Mouse (Mus musculus): Measurements from ENCODE around the gene Rere.

Rere gene

GRCm38 (mm10) chr4:150338906-150339650 lies 57.6 kb downstream of the Rere start:
- CTCF ChIA-PET: no interaction called here

DNA sequence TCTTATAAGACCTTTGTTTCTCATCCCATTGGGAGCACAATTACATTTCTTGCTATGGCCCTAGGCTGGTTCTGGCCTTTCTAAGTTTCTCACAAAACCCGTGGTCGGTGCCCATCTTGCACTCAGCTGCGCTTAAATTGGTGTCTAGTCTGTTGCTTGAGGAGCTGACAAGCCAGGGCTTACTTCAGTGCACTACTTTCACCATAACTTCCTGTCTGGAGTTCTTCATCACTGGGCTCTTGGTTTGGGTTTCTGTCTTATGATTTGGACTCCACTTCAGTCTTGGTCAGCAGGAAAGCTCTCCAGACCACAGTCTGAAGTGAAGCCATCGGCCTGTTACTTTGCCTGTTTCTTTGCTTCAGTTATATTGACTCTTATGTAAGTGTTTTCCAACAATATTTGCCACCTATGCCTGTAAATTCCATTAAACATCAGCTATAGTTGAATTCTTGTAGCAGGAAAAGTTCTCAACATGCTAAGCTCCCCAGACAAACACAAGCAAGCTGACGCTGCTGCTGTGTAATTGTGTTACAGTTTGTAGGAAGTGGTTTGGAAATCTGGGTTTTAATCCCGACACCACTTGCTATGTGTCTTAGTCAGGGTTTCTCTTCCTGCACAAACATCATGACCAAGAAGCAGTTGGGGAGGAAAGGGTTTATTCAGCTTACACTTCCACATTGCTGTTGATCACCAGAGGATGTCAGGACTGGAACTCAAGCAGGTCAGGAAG lies 59.5 kb downstream of the Rere start:
- CTCF ChIA-PET: no interaction called here

DNA sequence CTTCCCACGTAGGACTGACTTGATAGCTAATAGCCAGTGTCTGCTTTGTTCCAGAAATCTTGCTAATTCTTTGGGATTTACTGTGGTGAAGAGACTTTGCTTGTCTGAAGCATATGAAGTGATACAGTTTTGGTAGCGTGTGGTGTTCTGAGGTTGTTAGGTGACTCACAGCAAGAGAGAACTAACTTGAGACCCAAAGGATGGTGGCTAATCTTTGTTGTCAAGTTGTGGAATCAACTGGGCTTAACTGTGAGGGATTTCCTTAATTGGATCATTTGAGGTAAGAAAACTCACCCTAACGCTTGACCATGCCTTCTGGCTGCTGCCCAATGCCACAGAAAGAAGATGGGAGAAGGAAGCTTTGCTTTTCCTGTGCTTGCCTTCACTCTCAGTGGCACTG lies 63.1 kb downstream of the Rere start:
- CTCF ChIA-PET: no interaction called here

- CTCF ChIA-PET: interaction anchor here (0.7 kb wide), 2 partner anchors 96 to 162 kb away, joined by 3 read pairs; no protein-coding TSS in a partner anchor
These were observed 65.4 kb downstream of the Rere start for GRCm38 (mm10) chr4:150346651-150347386.

- CTCF ChIA-PET: interaction anchor here (0.7 kb wide), 2 partner anchors 96 to 162 kb away, joined by 3 read pairs; no protein-coding TSS in a partner anchor
These were observed 65.9 kb downstream of the Rere start for GRCm38 (mm10) chr4:150347387-150347672.

- CTCF ChIA-PET: interaction anchor here (0.6 kb wide), 1 partner anchor 156 kb away, joined by 3 read pairs; no protein-coding TSS in a partner anchor
These were observed 68.2 kb downstream of the Rere start for GRCm38 (mm10) chr4:150349680-150350101.

- CTCF ChIA-PET: no interaction called here
These were observed 70.1 kb downstream of the Rere start for GRCm38 (mm10) chr4:150351419-150352075.

GRCm38 (mm10) chr4:150352736-150353135 lies 71.3 kb downstream of the Rere start:
- CTCF ChIA-PET: no interaction called here

DNA sequence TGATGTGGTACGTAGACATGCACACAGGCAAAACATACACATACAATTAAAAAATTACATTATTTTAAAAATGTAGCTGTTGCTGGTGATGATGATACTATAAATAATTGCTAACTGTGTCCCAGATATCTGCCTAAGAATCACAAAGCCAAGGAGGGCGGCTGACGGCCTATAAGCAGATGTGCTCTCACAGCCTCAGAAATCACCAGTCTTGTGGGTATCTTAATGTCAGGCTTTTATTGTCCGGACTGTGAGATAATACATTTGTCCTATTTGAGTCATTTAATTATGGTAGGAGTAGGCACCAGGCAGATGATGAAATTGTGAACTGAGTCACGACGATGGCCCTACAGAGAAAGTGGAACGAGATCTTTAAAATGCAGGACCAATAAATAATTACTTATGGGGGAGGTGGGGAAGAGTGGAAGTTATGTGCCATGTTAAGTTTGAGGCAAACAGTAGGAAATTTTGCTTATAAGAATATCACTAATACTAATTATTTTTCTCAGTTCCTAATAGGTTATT lies 72.0 kb downstream of the Rere start:
- CTCF ChIA-PET: no interaction called here

DNA sequence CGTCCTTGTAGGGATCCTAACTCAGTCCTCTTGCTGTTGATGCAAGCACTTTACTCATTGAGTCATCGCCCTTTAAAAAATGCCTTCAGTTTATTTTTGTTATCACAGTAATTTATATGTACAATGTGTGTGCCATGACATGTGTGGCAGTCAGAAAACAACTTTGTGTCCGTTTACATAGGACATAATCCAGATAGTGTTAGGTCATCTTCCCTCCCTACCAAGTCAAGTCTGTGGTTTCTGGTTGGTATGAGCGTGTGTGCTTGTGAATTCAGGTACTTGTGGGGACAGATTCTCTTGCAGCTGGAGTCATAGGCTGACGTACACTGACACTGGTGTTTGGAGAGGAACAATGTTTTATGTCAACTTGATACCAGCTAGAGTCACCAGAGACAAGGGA lies 74.4 kb downstream of the Rere start:
- CTCF ChIA-PET: interaction anchor here (0.6 kb wide), 1 partner anchor 280 kb away, joined by 4 read pairs; no protein-coding TSS in a partner anchor

DNA sequence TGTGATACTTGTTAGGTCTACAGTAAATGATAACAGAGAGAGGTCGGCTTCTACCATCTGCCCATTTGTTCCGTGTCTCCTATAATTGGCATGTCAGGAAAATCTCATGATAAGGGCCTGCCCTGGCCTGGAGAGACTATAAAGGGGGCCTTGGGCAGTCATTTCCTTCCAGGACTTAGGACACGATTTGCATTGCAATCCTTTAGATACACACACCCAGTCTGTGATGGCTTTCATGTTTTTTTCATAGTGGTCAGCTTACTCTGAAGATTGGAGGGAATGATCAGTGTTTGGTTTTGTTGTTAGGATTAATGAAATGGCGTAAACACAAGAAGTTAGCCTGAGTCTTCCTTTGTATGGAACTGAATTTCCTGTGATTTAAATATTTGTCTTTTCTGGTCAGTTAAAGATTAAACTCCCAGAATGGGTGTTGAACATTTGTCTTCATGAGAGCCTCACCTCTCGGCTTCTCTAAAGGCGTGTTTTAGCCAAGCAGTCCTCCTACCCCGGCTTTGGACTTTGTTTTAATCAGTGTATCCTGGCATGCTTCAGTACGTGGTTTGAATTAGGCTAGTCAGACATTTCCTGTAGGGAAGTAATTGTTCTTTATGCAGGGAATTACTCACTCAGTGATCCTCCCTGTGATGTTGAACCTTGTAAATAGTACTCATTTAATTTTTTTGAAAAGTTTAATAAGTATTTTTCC lies 80.7 kb downstream of the Rere start:
- CTCF ChIA-PET: no interaction called here

DNA sequence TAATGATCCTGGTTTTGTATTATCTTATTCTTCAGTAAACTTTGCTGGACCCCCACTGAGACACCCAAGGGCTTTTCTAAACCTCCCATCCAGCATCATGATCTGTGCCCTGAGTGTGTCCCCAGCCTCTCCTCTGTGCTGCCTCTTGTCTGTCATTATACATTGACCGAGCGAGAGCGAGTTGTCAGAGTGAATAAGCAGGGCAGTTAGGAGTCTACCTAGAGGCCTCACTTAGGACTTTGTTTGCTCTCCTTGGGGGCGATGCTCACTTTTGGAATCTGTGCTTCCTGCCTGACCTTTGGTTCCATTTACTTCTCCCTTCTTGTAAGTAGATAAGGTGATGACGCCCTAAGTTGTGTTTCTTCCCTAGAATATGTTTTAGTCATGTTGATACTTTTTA lies 81.4 kb downstream of the Rere start:
- CTCF ChIA-PET: no interaction called here

DNA sequence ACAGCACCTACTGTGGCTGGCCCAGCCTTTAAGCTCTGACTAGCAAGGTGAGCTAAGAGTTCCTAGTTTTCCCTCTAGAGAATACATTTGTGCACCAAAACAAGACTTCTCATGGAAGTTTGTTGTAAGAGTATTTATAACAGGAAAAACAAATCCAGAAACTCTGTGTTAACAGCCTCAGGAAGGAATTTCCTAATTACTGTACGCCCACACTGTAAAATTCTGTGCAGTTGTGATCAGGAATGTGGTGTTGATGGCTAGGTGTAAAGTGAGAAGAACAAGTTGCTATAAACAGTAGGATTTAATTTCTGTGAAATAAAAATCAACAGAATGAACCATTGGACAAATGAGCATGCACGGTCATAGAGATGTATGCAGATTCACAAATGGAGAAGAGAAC lies 83.3 kb downstream of the Rere start:
- CTCF ChIA-PET: no interaction called here

DNA sequence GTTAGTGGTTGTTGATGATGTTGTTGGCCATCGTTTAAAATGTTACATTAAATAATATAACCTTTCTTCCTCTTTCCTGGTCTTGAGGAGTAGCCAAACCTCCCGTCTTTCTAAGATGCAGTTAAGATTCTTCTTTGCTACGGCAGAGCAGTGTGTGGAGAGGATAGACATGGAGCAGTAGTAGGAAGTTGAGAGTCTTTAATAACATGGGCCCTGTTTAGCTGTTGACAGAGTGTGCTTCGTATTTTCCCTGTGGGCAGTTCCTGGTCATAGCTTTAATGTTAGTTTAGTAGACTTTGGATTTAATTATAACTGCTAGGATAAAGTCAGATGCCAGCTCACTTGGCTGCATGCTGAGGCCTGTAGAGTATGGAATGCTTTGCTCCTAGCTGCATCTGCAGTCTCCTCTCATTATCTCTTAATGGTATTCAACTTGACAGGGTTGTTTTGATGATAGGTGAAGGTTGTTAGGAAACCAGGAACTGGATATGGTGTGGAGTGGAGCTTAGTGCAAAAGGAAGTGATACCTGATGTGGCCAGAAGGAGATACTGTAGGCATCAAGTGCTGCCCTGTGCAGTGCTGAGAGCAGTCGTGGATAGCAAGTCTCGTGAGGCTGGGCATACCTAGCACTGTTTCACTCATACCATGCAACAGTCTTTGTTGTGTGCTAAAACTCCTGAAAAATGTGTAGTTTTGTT lies 85.2 kb downstream of the Rere start:
- CTCF ChIA-PET: interaction anchor here (0.6 kb wide), 1 partner anchor 70 kb away, joined by 3 read pairs; no protein-coding TSS in a partner anchor

DNA sequence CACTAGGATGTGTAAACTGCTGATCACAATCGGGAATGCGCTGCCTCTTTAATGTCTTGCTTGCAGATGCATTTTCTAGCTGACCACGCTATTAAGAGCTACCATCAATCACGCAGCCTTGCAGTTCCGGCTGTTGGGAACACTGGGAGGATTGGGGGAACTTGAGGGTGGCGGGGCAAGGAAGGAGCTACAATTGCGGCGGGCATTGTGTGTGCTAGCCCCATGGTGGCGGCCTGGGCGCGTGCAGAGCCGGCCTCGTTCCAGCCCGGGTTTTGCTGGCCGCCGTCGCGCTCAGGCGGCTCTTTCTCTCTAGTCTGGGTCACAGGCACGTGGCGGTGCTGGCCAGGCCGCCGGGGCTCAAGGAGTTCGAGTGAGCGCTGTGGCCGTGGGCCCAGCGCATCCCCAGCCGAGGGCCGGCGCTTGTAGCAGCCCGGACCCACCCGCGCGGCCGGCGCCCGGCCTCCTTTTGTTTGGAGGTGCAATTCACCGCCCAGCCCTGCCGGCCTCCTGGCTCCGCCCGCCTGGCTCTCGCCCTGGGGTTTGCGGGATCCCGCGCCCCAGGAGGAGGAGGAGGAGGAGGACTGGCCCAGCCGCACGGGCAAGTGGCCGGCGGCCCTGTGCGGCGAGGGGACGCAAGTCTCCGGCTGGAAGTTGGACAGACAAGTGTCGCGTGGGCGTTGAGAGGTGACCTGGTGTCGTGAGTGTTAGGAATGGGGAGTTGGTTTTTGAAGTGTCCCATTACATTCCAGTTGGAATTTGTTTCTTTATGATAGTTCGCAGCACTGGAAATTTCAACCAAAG lies 90.3 kb downstream of the Rere start:
- CTCF ChIA-PET: no interaction called here

GRCm38 (mm10) chr4:150372631-150373041 lies 91.2 kb downstream of the Rere start:
- CTCF ChIA-PET: interaction anchor here (0.7 kb wide), 1 partner anchor 88 kb away, joined by 4 read pairs; no protein-coding TSS in a partner anchor

GRCm38 (mm10) chr4:150373111-150374109 lies 92.0 kb downstream of the Rere start:
- CTCF ChIA-PET: interaction anchor here (0.7 kb wide), 1 partner anchor 88 kb away, joined by 4 read pairs; no protein-coding TSS in a partner anchor
